Mouse (Mus musculus) lung, postnatal 10 days (tissue): ENCODE measurements at regions not wholly inside any gene's neighbourhood (a gene's known extent, or its start where the extent isn't known, plus 50 kb on each side); places are given as distances from the start of the nearest gene placed in this dataset.

Experiments used
- DNase-seq: peaks from one replicate; pipeline ENCODE4 v3.0.0; 2021

DNA sequence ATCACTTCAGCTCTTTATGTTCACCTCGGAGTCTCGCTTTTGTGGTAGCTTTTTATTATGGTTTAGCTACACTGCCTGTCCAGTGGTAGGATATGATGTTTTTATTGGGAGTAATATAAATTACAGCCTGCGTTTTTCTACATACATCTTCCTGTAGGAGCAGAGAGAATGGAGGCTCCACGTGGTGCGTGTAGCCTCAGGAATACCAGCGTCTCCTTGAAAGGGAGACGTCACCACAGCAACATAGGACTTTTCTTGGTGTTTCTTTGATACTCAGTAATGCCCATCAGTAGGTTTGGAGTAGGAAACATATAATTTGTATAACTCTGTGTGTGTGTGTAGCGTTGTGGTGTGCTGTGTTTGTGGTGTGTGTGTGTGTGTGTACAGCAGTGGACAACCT, 150.7 kb downstream of the Ndufs4 start:
- DNase-seq = no peak

DNA sequence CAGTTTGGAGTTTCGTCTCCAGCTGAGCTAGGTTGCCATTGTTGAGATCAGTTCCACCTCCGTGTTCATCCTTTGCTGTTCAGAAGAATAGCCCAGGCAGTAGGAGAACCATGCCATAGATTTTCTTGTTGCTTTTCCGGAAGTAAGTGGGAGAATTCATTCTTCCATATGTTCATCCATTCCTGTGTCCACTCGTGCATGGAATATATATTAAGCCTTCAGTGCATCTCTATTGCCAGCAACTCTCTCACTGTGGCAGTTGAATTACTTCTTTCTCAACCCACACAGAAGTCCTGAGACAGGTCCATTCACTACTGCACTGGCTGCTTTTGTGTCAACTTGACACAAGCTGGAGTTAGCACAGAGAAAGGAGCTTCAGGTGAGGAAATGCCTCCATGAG, 152.2 kb downstream of the Ndufs4 start:
- DNase-seq = no peak

DNA sequence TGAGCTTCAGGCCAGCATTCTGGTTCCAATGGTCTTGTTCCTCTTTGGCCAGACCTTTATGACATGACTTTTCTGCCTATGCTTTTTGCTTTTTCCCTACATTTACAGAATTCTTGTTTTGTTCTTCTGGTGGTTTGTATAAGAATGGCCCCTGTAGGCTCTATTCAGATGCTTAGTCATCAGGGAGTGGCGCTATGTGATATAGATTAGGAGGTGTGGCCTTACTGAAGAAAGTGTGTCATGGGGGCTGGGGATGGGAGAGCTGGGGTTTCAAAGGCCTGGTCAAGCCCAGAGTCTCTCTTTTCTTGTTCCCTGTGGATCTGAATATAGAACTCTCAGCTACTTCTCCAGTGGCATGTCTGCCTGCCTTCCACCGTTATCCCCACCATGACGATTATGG, 155.9 kb downstream of the Ndufs4 start:
- no peak for DNase-seq

DNA sequence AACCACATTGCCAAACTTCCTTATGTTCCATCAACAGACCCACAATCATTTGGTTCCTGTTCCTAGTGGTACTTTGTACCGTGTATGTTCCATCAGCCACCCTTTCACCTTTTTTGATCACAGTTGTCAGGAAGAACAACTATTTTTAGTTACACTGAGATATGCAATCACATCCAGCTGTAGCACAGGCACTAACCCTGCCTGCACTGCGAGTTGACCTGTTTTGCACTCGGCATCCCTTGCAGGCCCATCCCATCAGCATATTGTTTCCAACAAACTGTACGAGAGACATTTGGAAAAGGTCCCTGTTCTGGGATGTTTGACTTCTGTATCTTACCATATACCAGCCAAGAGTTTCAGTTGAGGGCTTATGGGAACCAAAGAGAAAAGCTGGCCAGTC, 157.5 kb downstream of the Ndufs4 start:
- no peak for DNase-seq

DNA sequence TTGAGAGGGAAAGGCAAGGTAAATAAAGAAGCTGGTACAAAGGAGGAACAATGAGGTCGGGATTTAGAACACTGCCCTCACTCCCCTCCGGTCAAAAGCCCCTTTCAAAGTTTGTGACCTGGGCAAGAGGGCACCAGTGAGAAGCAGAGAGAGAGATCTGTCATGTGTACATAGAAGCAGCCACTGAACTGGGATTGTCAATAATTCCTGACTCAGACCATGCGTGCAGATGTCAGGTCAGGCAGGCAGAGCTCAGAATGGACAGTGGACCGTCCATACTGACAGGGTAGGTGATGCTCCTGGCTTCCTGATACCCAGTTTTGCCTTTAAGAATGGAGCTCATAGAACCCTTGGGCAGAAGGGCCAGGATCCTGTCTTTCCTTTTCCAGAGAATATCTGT, 161.0 kb downstream of the Ndufs4 start:
- no peak for DNase-seq

DNA sequence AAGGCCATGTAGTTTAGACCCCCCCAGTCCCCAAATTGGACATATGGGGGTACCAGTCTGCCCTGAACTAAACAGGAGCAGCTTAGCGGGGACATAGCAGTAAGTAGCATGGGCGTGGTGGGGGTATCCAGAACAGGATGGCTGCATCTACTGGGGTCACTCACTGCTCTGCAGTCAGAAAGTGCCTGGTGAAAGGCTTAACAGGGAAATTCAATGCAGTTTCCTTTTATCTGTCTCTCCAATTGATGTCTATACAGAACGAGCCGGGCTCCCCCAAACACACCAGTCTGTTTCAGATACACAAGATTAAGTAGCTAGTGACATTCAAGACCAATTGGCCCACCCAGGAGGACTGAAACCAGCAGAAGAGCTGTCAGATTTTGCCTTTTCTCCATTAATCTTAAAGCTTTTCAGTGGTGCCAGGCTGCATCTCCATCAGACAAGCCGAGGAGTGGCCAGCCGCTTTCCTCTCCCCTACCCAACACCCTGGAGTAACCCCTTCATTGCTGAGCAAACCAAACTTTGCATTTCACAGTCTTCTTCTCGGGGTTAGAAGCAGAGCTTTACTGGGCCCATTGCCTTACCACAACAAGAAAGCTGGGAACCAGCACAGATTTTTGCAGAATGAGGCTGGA, 161.7 kb downstream of the Ndufs4 start:
- DNase-seq = no peak

DNA sequence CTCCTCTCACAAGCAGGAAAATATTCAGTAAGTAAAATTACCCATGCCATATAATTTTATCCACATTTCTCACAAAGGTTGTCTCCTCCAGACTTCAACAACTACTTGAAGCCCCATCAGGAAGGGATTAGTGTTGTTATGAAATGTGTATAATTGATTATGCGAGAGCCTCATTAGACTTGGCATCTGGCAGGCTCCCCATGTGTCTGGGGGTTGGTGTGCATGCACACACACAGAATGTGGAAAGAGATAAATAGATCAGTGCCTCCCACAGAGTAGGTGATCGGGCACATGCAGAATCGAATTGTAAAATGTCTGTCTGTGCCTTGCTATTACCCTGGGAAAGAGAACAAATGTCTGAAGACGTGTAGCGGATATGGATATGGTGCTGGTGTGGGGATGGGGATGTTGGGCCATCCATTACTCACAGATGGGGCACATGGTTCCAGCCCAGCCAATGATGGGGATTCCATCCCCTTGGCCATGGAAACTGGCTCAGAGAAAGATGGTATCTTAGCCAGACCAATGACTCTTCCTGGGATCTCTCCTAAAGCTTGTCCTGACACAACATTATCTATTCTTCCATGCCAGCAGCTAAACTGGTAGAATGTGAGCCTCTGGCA, 168.1 kb downstream of the Ndufs4 start:
- no peak for DNase-seq

DNA sequence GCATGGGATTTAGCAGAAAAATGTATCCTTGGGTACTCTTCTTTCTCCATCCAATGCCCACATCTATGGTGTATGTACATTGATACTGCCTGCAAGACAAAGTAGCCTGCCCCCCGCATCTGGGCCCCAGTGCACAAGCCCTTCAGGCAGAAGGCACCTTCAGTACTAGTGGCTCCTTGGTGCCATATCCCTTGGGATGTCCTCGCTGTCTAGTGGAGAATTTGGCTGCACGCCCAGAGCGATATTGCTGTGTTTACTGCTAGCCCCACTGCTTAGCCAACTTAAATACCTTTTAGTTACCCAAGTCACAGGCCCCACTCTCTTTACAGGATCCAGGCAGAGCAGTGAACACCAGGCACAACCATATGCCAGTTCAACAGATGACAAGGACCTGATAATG, 173.0 kb downstream of the Ndufs4 start:
- peak; percentile 15 for DNase-seq
